Mouse (Mus musculus) CH12.LX (cell line): ENCODE measurements around the gene Osbpl3. TPM values are rescaled to one million over a fixed set of nuclear protein-coding genes. Genes with fewer than 3 reads are reported as not detected.

Experiments
- DNase-seq: peaks from one replicate; pipeline ENCODE4 v3.0.0-alpha.2; 2013; ENCODE audit errors: extremely low read depth
- H3K27ac ChIP-seq: 2 replicates; pipeline ENCODE4 v1.5.1; 2012; ENCODE audit warnings: low read depth, mild to moderate bottlenecking, control low read depth, moderate library complexity; ENCODE audit not compliant: insufficient read depth
- H3K27me3 ChIP-seq: replicated peaks from 2 replicates; pipeline ENCODE3; 2012; ENCODE audit warnings: inconsistent platforms
- H3K36me3 ChIP-seq, 2 experiments: replicated peaks in 1 of 2; 2 replicates each; pipeline versions ENCODE3 to v1.6.1; 2012; ENCODE audit warnings: inconsistent platforms in 1 of 2, low read length in 1 of 2, mild to moderate bottlenecking in 1 of 2, mixed read lengths in 1 of 2, moderate library complexity in 1 of 2; ENCODE audit not compliant: control insufficient read depth in 1 of 2, insufficient read depth in 1 of 2
- H3K4me1 ChIP-seq, 2 experiments: 2 replicates each; pipeline ENCODE4 v1.6.1; 2012; ENCODE audit warnings: inconsistent platforms in 1 of 2, moderate library complexity in 1 of 2; ENCODE audit not compliant: insufficient read depth in 2 of 2, control insufficient read depth in 1 of 2
- H3K4me2 ChIP-seq: 2 replicates; pipeline ENCODE4 v1.6.1; 2012; ENCODE audit warnings: low read depth, mild to moderate bottlenecking, control low read depth; ENCODE audit not compliant: poor library complexity, insufficient read depth, severe bottlenecking
- H3K4me3 ChIP-seq, 3 experiments: fragments of 150-350 bp in 1 of 3; sonication (generic) in 1 of 3; replicated peaks in 1 of 3; 2 replicates each; pipeline versions ENCODE3 to v1.5.1; 2011 to 2012; ENCODE audit warnings: low read depth in 2 of 3, low read length in 2 of 3, mild to moderate bottlenecking in 2 of 3, moderate library complexity in 2 of 3, control low read depth in 1 of 3, improper control_type of control experiment in 1 of 3, inconsistent platforms in 1 of 3, mixed read lengths in 1 of 3; ENCODE audit not compliant: poor library complexity in 1 of 3
- H3K79me2 ChIP-seq: replicated peaks from 2 replicates; pipeline ENCODE4 v1.6.1; 2012; ENCODE audit warnings: mild to moderate bottlenecking, moderate library complexity; ENCODE audit not compliant: control insufficient read depth, poor library complexity, insufficient read depth, severe bottlenecking; ENCODE audit errors: extremely low read depth
- H3K9ac ChIP-seq: 2 replicates; pipeline ENCODE4 v1.6.1; 2012; ENCODE audit warnings: low read depth, mild to moderate bottlenecking, control low read depth, moderate library complexity; ENCODE audit not compliant: insufficient read depth
- H3K9me3 ChIP-seq: replicated peaks from 2 replicates; pipeline ENCODE3; 2012; ENCODE audit warnings: low read length, inconsistent platforms, mixed read lengths
- BHLHE40 ChIP-seq: IDR thresholded peaks from 2 replicates; pipeline ENCODE4 v1.6.1; 2011; ENCODE audit warnings: mild to moderate bottlenecking, low read depth, low read length, improper control_type of control experiment
- CHD1 ChIP-seq: IDR thresholded peaks from 2 replicates; pipeline ENCODE4 v1.6.1; 2012; ENCODE audit warnings: low read depth, low read length, improper control_type of control experiment, inconsistent platforms
- ELF1 ChIP-seq: IDR thresholded peaks from 2 replicates; pipeline ENCODE4 v1.6.1; 2014; ENCODE audit warnings: low read depth, mild to moderate bottlenecking, inconsistent platforms, low read length, improper control_type of control experiment
- EP300 ChIP-seq: IDR thresholded peaks from 2 replicates; pipeline ENCODE4 v1.6.1; 2011; ENCODE audit warnings: low read length, improper control_type of control experiment
- ETS1 ChIP-seq: conservative IDR thresholded peaks from 2 replicates; pipeline ENCODE4 v1.6.1; 2012; ENCODE audit warnings: low read depth, mild to moderate bottlenecking, inconsistent platforms, low read length, improper control_type of control experiment, moderate library complexity
- IRF4 ChIP-seq: IDR thresholded peaks from 2 replicates; pipeline ENCODE4 v1.6.1; 2014; ENCODE audit warnings: low read depth, mild to moderate bottlenecking, inconsistent platforms, low read length, improper control_type of control experiment
- JUN ChIP-seq: IDR thresholded peaks from 2 replicates; pipeline ENCODE4 v1.6.1; 2011; ENCODE audit warnings: low read depth, mild to moderate bottlenecking, low read length, improper control_type of control experiment, moderate library complexity; ENCODE audit not compliant: insufficient read depth
- JUND ChIP-seq: conservative IDR thresholded peaks from 2 replicates; pipeline ENCODE4 v1.6.1; 2011; ENCODE audit warnings: low read depth, low read length, improper control_type of control experiment
- KAT2A ChIP-seq: IDR thresholded peaks from 2 replicates; pipeline ENCODE4 v1.6.1; 2012; ENCODE audit warnings: low read length, improper control_type of control experiment, inconsistent platforms; ENCODE audit not compliant: insufficient replicate concordance
- MAX ChIP-seq: IDR thresholded peaks from 2 replicates; pipeline ENCODE4 v1.6.1; 2011; ENCODE audit warnings: low read length, improper control_type of control experiment
- MAZ ChIP-seq: IDR thresholded peaks from 2 replicates; pipeline ENCODE4 v1.6.1; 2012; ENCODE audit warnings: low read depth, mild to moderate bottlenecking, inconsistent platforms, low read length, improper control_type of control experiment, moderate library complexity
- MEF2A ChIP-seq: IDR thresholded peaks from 2 replicates; pipeline ENCODE4 v1.6.1; 2014; ENCODE audit warnings: low read depth, mild to moderate bottlenecking, inconsistent platforms, low read length, improper control_type of control experiment, borderline replicate concordance
- MXI1 ChIP-seq: IDR thresholded peaks from 2 replicates; pipeline ENCODE4 v1.6.1; 2011; ENCODE audit warnings: mild to moderate bottlenecking, low read depth, low read length, improper control_type of control experiment
- MYC ChIP-seq: IDR thresholded peaks from 2 replicates; pipeline ENCODE4 v1.6.1; 2011; ENCODE audit warnings: low read depth, mild to moderate bottlenecking, improper control_type of control experiment, low read length
- NELFE ChIP-seq: IDR thresholded peaks from 2 replicates; pipeline ENCODE4 v1.6.1; 2011; ENCODE audit warnings: low read depth, low read length, improper control_type of control experiment
- RAD21 ChIP-seq: IDR thresholded peaks from 2 replicates; pipeline ENCODE4 v1.6.1; 2011; ENCODE audit warnings: low read depth, mild to moderate bottlenecking, low read length, improper control_type of control experiment, moderate library complexity
- RCOR1 ChIP-seq: conservative IDR thresholded peaks from 2 replicates; pipeline ENCODE4 v1.6.1; 2012; ENCODE audit warnings: low read depth, mild to moderate bottlenecking, inconsistent platforms, low read length, improper control_type of control experiment
- SIN3A ChIP-seq: IDR thresholded peaks from 2 replicates; pipeline ENCODE4 v1.6.1; 2012; ENCODE audit warnings: low read length, improper control_type of control experiment, inconsistent platforms
- SMC3 ChIP-seq: IDR thresholded peaks from 2 replicates; pipeline ENCODE4 v1.6.1; 2011; ENCODE audit warnings: low read depth, low read length, improper control_type of control experiment
- TBP ChIP-seq: conservative IDR thresholded peaks from 2 replicates; pipeline ENCODE4 v1.6.1; 2011; ENCODE audit warnings: low read depth, low read length, improper control_type of control experiment
- TCF12 ChIP-seq: IDR thresholded peaks from 2 replicates; pipeline ENCODE4 v1.6.1; 2014; ENCODE audit warnings: low read depth, mild to moderate bottlenecking, inconsistent platforms, low read length, improper control_type of control experiment
- ZC3H11A ChIP-seq: IDR thresholded peaks from 2 replicates; pipeline ENCODE4 v1.6.1; 2012; ENCODE audit warnings: low read depth, mild to moderate bottlenecking, inconsistent platforms, low read length, improper control_type of control experiment
- ZKSCAN1 ChIP-seq: IDR thresholded peaks from 2 replicates; pipeline ENCODE4 v1.6.1; 2012; ENCODE audit warnings: low read depth, inconsistent platforms, low read length, improper control_type of control experiment, borderline replicate concordance
- ZMIZ1 ChIP-seq: IDR thresholded peaks from 2 replicates; pipeline ENCODE4 v1.6.1; 2012; ENCODE audit warnings: low read depth, mild to moderate bottlenecking, inconsistent platforms, low read length, improper control_type of control experiment
- ZNF384 ChIP-seq: IDR thresholded peaks from 2 replicates; pipeline ENCODE4 v1.6.1; 2012; ENCODE audit warnings: low read depth, low read length, improper control_type of control experiment, inconsistent platforms
- dilution Hi-C: fragments of 300-500 bp; cut with MboI; formaldehyde crosslinking; loops from 2 replicates; pipeline ENCODE4 v1.14.3; 2020; ENCODE audit warnings: low sequenced_read_pairs; ENCODE audit not compliant: extremely low pct_unique_long_range_greater_than_20kb, extremely low pct_ligation_motif_present
- in situ Hi-C: fragments of 300-500 bp; cut with MboI; formaldehyde crosslinking; loops from 3 replicates; pipeline ENCODE4 v1.14.3; 2019; ENCODE audit warnings: low sequenced_read_pairs, low pct_ligation_motif_present, low pct_unique_long_range_greater_than_20kb, mixed read lengths
- polyA plus RNA-seq: library from polyadenylated mRNA; unstranded; fragments of >175 nt; gene quantifications from 2 replicates; pipeline ENCODE4 v1.2.1, GENCODE M21; 2012; ENCODE audit warnings: low read depth; ENCODE audit not compliant: insufficient read length
- total RNA-seq, 2 experiments: library from RNA; depleted of rRNA; stranded (reverse); fragments of 300-350 nt in 1 of 2; fragments of >200 nt in 1 of 2; gene quantifications; 2 replicates each; pipeline ENCODE4 v1.2.3; 2012 to 2014

Gene Osbpl3
- total and polyA plus RNA-seq, 3 experiments, result 2.2 to 8.1 (median 3.5) TPM

- H3K79me2 ChIP-seq, result no peaks in the 10 kb centered on the region
- H3K27ac ChIP-seq, result no peak overlapping the region
- no peak for DNase-seq
- no peaks in the 10 kb centered on the region for H3K36me3 ChIP-seq
- H3K4me1 ChIP-seq, result peaks cover 5 to 12% of the 10 kb centered on the region in 2 experiments
- TF ChIP-seq SIN3A, result no peak
- TF ChIP-seq KAT2A, result no peak
- no peak for TF ChIP-seq ZC3H11A
- no peak for TF ChIP-seq ZNF384
- no peak for TF ChIP-seq MYC
- no peak for TF ChIP-seq ZKSCAN1
- no peak for TF ChIP-seq ETS1
- no peak for TF ChIP-seq MXI1
- no peak for TF ChIP-seq IRF4
- TF ChIP-seq EP300, result no peak
- TF ChIP-seq MEF2A, result no peak
- no peak for TF ChIP-seq JUN
- no peak for TF ChIP-seq MAZ
- no peak for TF ChIP-seq RCOR1
- TF ChIP-seq JUND, result no peak
- no peak for TF ChIP-seq TCF12
- no peak for TF ChIP-seq MAX
- no peak overlapping the region for H3K9ac ChIP-seq
- H3K9me3 ChIP-seq, result no peaks in the 10 kb centered on the region
- dilution Hi-C loops, result no loop called here
- no peak overlapping the region for H3K4me2 ChIP-seq
- H3K27me3 ChIP-seq, result no peaks in the 10 kb centered on the region
- no peak overlapping the region for H3K4me3 ChIP-seq
- in situ Hi-C loops, result no loop called here
Observed at GRCm38 (mm10) chr6:50254723-50255184, 201.2 kb downstream of the Osbpl3 start.

GRCm38 (mm10) chr6:50252690-50253089 lies 203.3 kb downstream of the Osbpl3 start:
- peak; percentile 49 for DNase-seq
- H3K4me3 ChIP-seq, result no peak overlapping the region
- H3K4me2 ChIP-seq, result peak overlapping the region; percentile 57; the same call in 1 of the 2 replicates
- H3K27ac ChIP-seq, result no peak overlapping the region
- no peaks in the 10 kb centered on the region for H3K27me3 ChIP-seq
- no peaks in the 10 kb centered on the region for H3K79me2 ChIP-seq
- dilution Hi-C loops, result no loop called here
- no peak for TF ChIP-seq KAT2A
- TF ChIP-seq NELFE, result no peak
- TF ChIP-seq SMC3, result no peak
- TF ChIP-seq CHD1, result no peak
- no peak for TF ChIP-seq RCOR1
- TF ChIP-seq BHLHE40, result no peak
- no peak for TF ChIP-seq MAZ
- no peak for TF ChIP-seq IRF4
- no peak for TF ChIP-seq ELF1
- no peak for TF ChIP-seq MAX
- TF ChIP-seq ZMIZ1, result no peak
- no peak for TF ChIP-seq TBP
- TF ChIP-seq ZC3H11A, result no peak
- no peak for TF ChIP-seq RAD21
- TF ChIP-seq MEF2A, result no peak
- no peak for TF ChIP-seq EP300
- TF ChIP-seq TCF12, result no peak
- peaks cover 5 to 12% of the 10 kb centered on the region in 2 experiments for H3K4me1 ChIP-seq
- in situ Hi-C loops, result no loop called here
- no peak overlapping the region for H3K9ac ChIP-seq
- H3K9me3 ChIP-seq, result no peaks in the 10 kb centered on the region
- no peaks in the 10 kb centered on the region for H3K36me3 ChIP-seq
